Mouse (Mus musculus): ENCODE data around the gene Steap3. TPM values are rescaled to one million over a fixed set of nuclear protein-coding genes. Genes with fewer than 3 reads are reported as not detected.
"Not testable (repeated sequence)": the region's sequence is repeated elsewhere in the genome, so short reads cannot be mapped to it uniquely, and the experiment has no call there.

Gene Steap3
- total RNA-seq (2021): 10 to 100 TPM; 25.5 to 26.5 TPM
- long read RNA-seq, experiment 1, transcript Steap3-202 (5 exons, 2,752 nt): major isoform, 7 of 14 reads
- long read RNA-seq, experiment 1, partial matches to known transcripts: 2 of 14 reads
- long read RNA-seq, experiment 1, other reads (novel, unspliced or antisense): 4 of 14 reads
- long read RNA-seq, experiment 2, transcript Steap3-202 (5 exons, 2,752 nt): major isoform, 6 of 6 reads
- long read RNA-seq, experiment 2, partial matches to known transcripts: 0 of 6 reads
- long read RNA-seq, experiment 2, other reads (novel, unspliced or antisense): 0 of 6 reads

- no peak for DNase-seq
Measured at GRCm38 (mm10) chr1:120272605-120273004, at the start of gene Steap3. Steap3 (minus strand) TSS chr1:120272705.

- DNase-seq: no peak
Measured at GRCm38 (mm10) chr1:120321270-120322021, 48.9 kb upstream of the Steap3 start.

DNA sequence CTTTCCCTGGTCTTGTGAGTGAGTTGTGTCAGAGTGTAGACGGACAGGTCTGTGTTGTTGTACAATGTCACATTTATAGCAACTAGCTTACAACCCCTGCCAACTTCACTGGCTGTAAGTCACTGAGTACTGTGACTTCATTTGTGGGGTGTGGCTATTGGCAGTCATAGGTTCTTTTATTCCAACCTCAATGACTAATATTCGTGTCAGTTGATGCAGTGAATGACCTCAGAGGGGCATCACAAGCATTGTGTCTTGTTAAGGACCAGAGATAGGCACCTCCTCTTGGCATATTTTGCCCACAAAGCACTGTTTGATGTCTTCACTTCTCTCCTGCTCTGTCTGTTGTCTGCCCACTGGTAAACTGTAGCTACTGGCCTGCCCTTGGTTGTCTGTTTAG, 33.3 kb upstream of the Steap3 start:
- no peak for DNase-seq

GRCm38 (mm10) chr1:120296936-120297335, 24.4 kb upstream of the Steap3 start:
- no peak for DNase-seq

DNA sequence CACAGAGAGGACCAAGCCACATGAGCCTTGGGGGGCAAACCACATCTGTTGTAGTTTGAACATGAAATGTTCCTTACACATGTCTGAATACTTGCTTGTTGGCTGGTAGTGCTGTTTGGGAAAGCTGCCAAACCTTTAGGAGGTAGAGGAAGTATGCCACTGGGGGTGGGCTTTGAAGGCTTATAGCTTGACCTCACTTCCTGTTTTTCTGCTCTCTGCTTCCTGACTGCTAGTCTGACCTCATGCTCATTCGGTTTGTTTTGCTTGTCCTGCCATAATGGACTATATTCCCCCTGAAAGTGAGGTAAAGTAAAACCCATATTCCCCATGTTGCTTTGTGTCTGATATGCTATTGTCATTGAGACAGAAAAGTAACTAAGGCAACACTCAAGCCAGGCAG, 21.3 kb upstream of the Steap3 start:
- DNase-seq: peak in 1 of 2 experiments; percentile 6

GRCm38 (mm10) chr1:120291709-120292108, 19.2 kb upstream of the Steap3 start:
- DNase-seq: no peak

DNA sequence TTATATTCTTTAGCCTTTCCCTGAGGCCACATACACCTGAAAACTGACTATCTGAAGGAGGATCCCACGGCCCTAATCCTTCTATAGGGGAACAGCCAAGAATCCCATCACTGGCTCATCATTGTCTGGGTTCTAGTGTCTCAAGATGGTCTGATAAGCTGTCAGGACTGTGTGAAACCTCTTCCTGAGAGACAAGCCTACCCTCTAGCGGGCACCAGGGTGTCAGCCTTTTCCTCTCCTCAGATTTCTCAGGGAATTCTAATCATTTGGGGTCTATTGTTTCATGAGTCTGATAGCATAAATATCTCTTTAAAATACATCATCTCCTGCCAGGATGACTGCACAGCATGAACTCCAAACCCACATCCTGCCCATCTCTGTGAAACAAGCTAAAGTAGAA, 17.3 kb upstream of the Steap3 start:
- DNase-seq: no peak

- no peak for DNase-seq
Measured at GRCm38 (mm10) chr1:120287679-120288078, 15.2 kb upstream of the Steap3 start.

DNA sequence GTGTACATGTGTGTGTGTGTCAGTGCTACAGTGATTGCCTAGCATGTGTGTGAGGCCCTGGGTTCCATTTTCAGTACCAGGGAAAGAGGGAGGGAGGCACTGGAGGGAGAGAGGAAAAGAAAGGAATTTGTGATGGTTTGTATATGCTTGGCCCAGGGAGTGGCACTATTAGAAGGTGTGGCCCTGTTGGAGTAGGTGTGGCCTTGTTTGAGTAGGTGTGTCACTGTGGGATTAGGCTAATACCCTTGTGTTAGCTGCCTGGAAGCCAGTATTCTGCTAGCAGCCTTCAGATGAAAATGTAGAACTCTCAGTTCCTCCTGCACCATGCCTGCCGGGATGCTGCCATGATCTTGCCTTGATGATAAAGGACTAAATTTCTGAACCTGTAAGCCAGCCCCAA, 3.6 kb upstream of the Steap3 start:
- DNase-seq: not testable (repeated sequence)

DNA sequence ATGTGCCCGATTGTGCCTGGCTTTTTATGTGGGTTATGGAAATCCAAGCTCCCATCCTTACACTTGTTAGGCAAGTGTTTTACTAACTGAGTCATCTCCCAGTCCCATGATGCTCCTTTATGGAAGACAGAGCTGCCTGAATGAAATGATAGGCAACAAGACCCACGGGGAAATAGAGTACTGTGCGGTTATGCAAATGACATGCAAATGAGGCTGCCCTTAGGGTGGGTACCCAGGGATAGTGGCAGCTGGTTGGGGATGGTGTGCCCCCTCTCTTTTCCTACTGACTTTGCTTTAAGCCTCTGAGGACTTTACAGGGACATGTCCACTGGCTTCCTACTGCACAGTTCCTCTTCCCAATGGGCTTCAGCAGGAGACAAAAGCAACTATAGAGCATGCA, 2.7 kb upstream of the Steap3 start:
- DNase-seq: no peak

DNA sequence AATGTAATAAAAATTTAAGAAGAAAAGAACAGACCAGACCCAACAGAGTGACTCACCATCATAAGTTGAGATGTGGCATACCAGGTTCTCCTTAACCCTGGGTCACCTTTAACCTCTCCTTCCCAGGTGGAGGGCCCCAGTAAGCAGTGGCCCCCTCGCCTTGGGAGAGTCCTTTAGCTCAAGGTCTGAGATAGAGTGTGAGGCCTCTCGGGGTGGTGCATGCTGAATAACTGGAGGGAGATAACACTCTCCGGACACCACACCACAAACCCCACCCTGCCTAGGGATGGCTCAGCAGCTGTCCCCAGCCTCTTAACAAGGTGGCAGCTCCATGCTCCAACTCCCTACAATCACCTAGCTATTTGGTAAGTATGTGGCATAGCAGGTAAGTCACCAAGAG, 1.6 kb downstream of the Steap3 start:
- no peak for DNase-seq

- no peak for DNase-seq
Measured at GRCm38 (mm10) chr1:120270115-120270514, 2.4 kb downstream of the Steap3 start.

DNA sequence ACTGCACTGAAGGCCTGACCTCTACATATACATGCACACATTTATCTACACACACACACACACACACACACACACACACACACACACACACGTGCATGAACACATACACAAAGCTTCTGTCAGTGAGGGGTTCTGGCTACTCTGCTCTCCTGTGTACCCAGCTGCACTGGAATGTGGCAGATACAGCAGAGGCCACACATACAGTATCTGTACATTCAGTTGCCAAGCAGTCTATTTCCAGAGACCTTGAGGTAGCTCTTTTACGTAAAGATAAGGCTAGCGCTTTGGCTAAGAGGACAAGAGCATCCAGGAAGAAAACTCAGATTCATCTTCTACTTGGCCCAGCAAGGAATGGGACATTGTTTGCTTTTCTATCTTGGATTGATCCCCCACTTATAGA, 4.9 kb downstream of the Steap3 start:
- no peak for DNase-seq

- DNase-seq: no peak
Measured at GRCm38 (mm10) chr1:120266460-120266859, 6.0 kb downstream of the Steap3 start.

DNA sequence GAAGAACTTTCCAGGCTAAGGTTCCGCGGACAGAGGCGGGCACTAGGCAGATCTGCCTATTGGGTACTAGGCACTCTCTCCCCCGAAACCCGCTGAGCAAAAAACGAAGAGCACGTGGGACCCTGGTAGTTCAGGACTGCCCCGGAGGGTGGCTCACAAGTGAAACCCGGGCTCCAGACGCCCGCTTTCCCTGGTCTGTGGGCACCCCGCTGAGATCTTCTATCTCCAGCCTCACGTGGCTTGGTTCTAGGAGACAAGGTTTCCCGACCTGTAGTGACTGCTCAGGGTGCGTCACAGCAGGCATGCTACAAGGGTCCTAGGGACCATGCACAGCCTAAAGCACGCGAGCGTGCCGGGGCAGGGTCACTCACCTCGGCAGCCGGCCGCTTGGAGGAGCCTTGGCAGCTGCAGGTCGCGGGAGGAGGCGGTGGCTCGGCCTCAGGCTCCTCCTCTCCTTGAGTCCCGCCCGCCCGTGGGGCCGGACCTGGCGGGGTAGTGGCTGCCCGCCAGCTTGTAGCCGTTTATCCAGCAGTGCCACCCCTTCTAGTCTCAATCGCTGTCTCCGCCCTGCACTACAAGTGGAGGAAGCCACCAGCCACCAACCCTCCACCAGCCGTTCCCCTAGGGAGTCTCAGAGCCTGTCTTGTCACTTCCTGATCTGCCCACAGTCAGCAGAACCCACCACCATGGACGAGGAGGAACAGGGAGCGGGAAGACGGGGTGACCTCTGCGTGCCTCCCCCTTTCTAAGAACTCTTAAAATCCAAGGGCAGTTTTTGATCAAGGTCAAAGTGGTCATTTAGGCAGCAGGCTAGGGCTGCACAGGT, 7.4 kb downstream of the Steap3 start:
- DNase-seq: peak; percentile 90 to 95

DNA sequence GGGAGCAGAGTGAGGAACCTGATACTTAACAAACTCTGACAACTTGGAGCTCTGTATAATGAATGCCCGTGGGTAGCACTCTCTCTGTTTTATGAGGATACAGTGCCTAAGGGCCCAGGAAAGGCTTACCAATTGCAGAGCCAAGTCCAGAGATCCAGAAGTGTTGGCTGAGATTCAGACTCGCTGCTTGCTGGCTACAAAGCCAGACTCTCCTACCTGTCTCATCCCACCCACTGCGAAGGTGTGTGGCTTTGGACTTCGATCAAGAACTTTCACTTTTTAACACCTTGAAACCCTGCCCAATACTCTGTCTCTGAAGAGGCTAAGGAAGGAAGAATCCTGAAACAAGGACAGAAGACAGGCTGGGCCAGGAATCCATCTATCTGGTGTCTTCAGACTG, 9.3 kb downstream of the Steap3 start:
- DNase-seq: no peak

DNA sequence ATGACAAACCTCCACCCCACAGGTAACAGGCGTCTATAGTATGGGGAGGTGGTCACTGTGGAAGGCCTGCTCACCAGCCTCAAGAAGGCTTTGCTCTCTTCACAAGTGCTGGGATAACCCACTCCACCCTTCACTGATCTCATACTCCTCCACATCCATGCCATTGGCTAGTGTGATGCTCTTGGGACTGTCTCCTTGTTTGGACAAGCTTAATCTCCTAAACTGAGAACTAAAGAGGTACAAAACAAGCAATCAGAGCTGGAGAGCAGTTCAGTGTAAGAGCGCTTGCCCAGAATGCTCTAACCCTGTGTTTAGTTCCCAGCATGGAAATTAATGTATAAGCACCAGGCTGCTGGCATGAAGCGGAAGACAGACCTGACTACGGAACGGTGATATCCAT, 11.3 kb downstream of the Steap3 start:
- DNase-seq: peak in 1 of 2 experiments; percentile 47

- no peak for DNase-seq
Measured at GRCm38 (mm10) chr1:120259249-120259648, 13.3 kb downstream of the Steap3 start.

GRCm38 (mm10) chr1:120258744-120259143, 13.8 kb downstream of the Steap3 start:
- DNase-seq: peak; percentile 56 to 57

DNA sequence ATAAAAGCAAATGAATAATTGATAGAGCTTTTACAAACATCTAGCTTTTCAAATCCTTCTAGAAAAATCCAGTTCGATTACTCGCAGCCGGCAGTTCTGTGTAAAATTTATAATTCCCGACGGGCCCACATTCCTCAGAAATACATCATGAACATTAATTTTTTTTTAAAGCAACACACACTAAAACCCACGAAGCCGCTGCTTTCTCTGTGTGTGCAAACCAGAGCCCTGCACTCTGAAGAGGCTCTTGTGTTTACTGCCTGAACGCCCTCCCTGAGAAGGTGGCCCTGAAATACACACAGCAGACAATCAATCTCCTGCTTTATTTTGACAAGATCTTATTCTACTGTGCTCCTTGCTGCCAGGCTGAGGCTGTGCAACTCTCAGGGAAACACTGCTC, 14.3 kb downstream of the Steap3 start:
- DNase-seq: no peak

GRCm38 (mm10) chr1:120253751-120254150, 18.8 kb downstream of the Steap3 start:
- peak; percentile 71 to 87 for DNase-seq

DNA sequence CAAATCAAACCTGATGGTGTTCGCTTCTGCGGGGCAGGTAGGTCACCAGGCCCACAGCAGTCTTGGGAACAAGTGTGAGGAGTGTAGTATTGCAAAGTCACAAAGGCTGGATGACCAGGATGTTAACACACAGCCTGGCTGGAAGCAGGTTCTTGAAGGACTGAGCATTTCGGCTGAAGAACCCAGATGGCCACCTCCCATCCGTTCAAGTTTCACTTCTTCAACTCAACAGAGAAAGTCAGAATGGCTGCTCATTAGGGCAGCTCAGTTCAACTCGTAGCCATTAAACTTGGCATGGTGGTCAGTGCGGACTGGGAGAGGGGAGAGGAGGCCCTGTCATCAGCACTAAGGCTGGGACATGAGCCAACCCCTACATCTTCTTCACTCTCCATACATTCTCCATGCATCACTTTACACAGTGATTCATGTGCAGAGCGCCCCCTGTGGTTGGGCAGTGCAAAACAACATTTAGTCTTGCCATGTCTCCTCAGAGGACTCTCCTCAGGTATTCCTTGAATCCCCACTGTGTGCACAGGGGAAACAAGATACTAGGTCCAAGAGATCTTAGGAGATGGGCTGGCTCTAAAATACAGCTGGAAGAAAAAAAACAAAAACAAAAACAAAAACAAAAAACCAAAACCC, 19.9 kb downstream of the Steap3 start:
- no peak for DNase-seq

Data from heart, adult 18-20 months (tissue).